Mouse (Mus musculus) spleen, adult 12 weeks (tissue): ENCODE data around the gene Triobp.

Source experiments
- DNase-seq: peaks from one replicate; pipeline ENCODE4 v3.0.0; 2022; ENCODE audit warnings: low spot score

Gene Triobp

DNA sequence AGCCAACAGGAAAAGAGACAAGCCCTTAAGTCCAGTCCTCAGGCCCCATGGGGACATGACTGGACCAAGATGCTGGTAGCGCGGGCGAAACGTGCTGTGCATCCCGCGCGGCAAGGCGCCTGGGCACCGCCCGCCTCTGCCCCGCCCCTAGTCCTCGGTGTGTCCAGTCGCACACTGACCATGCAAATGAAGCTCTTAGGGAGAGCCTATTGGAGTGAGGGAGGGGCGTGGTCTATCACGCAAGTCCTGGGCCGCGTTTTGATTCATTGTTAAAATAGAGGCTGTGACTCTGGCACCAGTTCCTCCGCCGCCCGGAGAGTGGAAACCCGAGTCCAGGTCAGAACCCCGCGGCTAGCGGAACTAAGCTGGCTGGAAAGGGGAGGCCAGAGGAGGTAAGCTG lies at the start of gene Triobp:
Triobp (plus strand) TSS at position 68 of the 400 bp plus-strand sequence.
- peak; percentile 22 for DNase-seq

DNA sequence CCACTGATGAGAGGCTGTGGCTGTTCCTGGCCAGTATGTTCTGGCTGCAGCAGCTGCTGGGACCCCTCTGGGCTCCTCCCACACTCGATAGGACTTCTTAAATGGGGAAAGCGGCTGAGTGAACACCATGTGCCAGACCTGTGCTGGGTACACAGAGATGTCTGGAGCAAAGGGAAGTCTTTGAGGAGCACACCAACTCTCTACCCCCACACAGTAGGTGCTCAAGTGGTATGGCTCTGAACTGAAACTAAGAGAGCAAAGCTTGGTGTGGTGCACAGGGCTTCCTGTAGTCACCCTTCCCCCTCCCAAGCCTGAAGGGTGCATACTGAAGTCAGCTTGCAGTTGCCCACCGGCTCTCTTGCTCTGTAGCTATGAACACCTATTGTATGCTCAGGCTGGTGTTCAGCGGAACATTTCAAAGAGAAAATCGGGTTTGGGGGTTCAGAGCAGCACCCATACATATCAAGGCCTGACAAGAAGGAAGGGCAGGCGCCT lies 49.0 kb upstream of the Triobp start:
- DNase-seq: no peak

GRCm38 (mm10) chr15:78899409-78899739 lies 48.1 kb upstream of the Triobp start, which contains the start of gene Gm49510:
Gene Gm49510, plus strand, starts transcription at chr15:78899667.
- DNase-seq: no peak

GRCm38 (mm10) chr15:78899740-78900584 lies 47.6 kb upstream of the Triobp start, which contains the start of gene Sh3bp1:
Gene Sh3bp1, plus strand, starts transcription at chr15:78899768.
- DNase-seq: no peak

DNA sequence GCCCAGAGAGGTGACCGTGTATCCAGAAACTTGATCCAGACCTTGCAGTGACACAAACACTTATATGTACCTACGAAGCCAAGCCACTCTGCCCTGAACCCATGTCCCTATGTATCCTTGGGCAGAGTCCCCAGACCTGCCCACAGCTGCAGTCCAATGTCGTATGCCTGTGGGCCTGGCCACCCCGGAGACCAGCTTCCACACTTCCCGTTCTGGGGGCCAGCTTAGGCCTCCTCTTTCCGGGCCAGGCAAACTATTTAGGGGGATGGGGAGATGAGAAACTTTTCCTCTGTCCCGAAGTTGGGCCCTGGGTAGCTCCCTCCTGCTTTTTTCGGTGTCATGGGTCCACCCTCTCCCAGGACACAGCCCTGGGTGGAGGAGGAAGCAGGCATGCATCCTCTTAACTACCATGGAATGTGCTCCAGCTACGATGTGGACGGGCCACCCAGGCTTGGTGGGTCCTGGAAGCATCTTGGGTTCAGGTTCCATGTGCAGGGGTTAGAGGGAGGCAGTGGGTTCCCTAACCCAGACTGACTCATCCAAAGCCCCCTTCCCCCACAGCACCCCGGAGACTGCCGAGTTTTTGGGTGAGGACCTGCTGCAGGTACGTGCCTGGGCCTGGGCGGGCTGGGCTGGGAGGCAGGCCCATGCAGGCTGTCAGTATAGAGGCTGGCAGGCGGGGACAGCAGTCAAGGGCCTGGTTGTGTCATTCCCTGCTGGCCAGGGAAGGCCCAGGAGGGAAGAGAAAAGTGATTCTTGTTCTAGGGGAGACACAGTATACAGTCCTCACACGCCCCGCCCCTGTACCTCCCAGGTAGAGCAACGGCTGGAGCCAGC lies 46.7 kb upstream of the Triobp start:
- no peak for DNase-seq

- no peak for DNase-seq
These were observed 46.1 kb upstream of the Triobp start for GRCm38 (mm10) chr15:78901422-78901789.

- DNase-seq: peak; percentile 71
These were observed 44.3 kb upstream of the Triobp start for GRCm38 (mm10) chr15:78903243-78903642.

DNA sequence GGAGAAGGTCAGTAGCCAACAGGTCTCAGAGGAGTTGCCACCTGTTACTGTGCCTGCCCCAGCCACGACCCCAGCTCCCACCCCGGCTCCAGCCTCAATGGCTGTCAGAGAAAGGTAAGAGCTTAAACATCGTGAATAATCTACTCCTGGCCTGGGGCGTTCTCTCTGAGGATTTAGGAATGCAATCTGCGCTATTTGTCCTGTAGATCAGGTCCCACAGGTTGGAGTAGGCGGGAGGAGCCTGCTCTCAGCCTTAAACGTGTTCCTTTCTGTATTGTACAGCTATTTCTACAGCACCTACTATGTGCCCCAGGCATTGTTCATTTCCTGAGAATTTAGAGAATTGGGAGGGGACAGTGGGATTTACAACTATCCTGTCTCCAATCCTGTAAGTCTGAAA lies 39.1 kb upstream of the Triobp start:
- no peak for DNase-seq

DNA sequence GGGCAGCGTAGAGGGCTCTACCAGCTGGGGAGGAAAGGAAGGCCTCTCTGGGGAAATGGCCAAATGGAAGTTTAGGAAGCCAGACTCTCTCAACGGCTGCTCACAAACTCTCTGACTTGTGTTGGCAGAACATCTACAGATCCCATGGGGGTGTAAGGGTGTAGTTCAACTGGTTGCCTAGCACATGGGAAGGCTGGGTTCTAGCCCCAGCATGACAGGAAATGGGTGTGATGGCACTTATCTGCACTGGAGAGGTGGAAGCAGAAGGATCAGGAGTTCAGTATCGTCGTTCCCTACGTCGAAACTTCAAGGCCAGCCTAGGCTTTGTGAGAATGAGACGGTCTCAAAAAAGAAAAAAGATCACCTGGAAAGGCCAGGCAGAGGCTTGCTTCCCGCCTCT lies 38.5 kb upstream of the Triobp start:
- DNase-seq: no peak

GRCm38 (mm10) chr15:78912040-78912439 lies 35.5 kb upstream of the Triobp start:
- DNase-seq: no peak

DNA sequence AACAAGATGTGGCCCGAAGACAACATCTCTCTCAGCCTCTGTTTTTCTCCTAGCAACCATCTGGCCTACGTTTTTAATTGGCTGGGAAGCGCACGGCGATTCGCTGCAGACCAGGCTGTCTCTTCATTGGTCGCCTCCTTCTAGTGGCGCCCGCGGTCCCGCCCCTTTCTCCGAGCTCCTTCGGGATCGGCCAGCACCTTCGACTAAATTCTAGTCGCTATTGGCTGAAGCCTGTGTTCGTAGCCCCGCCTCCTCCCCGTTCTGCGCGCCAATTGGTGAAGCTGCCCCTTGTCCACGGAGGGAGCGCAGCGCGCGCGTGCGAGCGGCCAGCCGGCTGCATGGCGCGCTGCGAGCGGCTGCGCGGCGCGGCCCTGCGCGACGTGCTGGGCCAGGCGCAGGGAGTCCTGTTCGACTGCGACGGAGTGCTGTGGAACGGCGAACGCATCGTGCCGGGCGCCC lies 33.9 kb upstream of the Triobp start, which contains the start of gene Pdxp:
Pdxp (plus strand) TSS at position 288 of the 459 bp plus-strand sequence.
- DNase-seq: peak; percentile 83

- no peak for DNase-seq
These were observed 33.3 kb upstream of the Triobp start for GRCm38 (mm10) chr15:78914091-78914822.

- DNase-seq: no peak
These were observed 32.5 kb upstream of the Triobp start for GRCm38 (mm10) chr15:78914823-78915659.

GRCm38 (mm10) chr15:78915660-78916017 lies 31.9 kb upstream of the Triobp start:
- DNase-seq: no peak

DNA sequence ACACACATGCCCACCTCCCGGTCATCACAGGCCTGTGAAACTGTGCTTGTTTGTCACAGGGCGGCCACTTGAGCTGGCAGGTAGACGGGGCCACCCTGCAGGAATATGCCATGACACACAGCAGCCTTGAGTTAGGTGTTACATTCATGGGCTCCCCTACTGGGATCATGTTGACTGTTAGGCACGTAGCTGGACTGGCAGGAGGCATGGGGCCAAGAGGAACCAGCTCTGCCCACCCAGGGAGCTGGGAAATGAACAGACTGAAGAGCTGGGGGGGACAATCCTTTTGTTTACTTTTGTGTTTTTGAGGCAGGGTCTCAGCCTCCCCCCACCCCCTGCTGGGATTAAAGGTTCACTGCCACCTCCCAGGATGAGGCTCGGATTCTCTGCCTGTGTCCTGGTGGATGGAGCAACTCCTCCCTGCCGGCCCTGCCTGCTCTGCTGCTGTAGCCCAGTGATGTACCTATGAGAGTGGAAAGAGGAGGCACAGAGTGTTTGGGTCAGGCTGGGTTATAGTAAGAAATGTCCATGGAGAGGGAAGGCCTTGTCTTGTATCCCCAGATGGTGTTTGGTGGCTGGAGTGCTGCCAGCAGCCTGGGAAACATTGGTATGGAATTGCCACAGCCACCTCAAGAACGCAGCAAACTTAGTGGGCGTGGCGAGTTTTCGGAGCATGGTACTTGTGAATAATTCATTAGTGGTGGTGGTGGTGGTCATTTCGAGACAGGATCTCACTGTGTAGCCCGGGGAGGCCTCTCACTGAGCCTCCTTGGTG lies 31.3 kb upstream of the Triobp start:
- no peak for DNase-seq

- no peak for DNase-seq
These were observed 29.4 kb upstream of the Triobp start for GRCm38 (mm10) chr15:78918126-78918525.

DNA sequence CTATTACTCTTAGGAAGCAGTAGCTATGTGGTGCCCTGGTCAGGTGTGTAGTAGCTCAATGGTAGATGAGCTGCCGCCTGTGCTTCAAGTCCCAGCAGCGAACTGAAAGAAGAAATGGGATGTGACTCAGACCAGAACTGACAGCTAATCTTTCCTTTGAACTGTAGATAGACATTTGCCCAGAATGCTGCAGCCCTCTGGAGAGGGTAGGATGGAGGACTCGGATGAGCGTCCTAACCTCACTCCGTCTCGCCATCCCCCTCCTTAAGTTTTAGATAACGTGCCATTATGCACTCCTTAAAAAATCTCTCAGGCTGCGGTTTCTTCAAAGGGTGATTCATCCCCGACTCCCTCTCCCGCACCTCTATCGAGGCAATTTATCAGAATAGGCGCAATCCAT lies 27.6 kb upstream of the Triobp start:
- no peak for DNase-seq

GRCm38 (mm10) chr15:78922700-78923099 lies 24.8 kb upstream of the Triobp start:
- no peak for DNase-seq

- no peak for DNase-seq
These were observed 23.9 kb upstream of the Triobp start for GRCm38 (mm10) chr15:78923585-78923984.

DNA sequence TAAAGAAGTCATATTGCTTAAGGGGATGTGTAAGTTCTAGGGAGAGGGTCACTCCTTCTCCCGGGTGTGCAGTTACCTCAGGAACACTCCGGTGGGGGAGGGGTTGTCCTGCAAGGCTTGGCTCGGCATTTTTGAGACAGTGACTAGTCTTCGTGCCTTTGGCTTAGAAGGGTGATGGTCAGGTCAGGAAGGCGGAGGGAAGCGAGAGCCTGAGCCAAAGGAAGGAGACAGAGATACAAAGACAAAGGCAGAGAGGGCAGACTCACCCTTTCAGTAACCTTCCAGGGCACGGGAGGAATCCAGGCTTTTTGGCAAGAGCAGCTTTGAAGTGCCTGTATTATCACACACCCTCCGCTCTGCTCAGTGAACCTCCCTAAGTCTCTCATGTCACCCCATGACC lies 22.4 kb upstream of the Triobp start:
- no peak for DNase-seq
